Mouse (Mus musculus): ENCODE measurements around the gene Nfs1. TPM values are rescaled to one million over a fixed set of nuclear protein-coding genes. Genes with fewer than 3 reads are reported as not detected.
A peak's percentile ranks its signal among the peaks of the same experiment; 100 is the strongest.

The Nfs1 gene
- total and polyA plus RNA-seq, 3 experiments = 51.3 to 72.1 (median 58.6) TPM

- H3K4me3 ChIP-seq (replicated peaks in 1 of 3; ENCODE audit: low read depth in 2 of 3, low read length in 2 of 3, poor library complexity in 1 of 3) = peak within 1 kb of the TSS; percentile 76 to 94 (median 91)
- in situ Hi-C loops (cut with MboI; ENCODE audit: low pct_ligation_motif_present, low pct_unique_long_range_greater_than_20kb, low sequenced_read_pairs) = no loop called here
Measured at GRCm38 (mm10) chr2:156180094-156180821, 36.3 kb upstream of the Nfs1 start, which contains the start of gene Rbm39. TSS of gene Rbm39 (minus strand) at chr2:156180238.

GRCm38 (mm10) chr2:156179796-156180093 is 35.8 kb upstream of the Nfs1 start:
- dilution Hi-C loops (cut with MboI; ENCODE audit: extremely low pct_ligation_motif_present, extremely low pct_unique_long_range_greater_than_20kb, low sequenced_read_pairs) = no loop called here
- peak overlapping the region; percentile 98 for H3K9ac ChIP-seq (ENCODE audit: insufficient read depth, low read depth)
- peak overlapping the region; percentile 88 for H3K27ac ChIP-seq (ENCODE audit: insufficient read depth, low read depth)
- H3K79me2 ChIP-seq (replicated peaks; ENCODE audit: control insufficient read depth, extremely low read depth, insufficient read depth, poor library complexity, severe bottlenecking) = peaks cover 35% of the 10 kb centered on the region
- no peak overlapping the region for H3K4me2 ChIP-seq (ENCODE audit: insufficient read depth, low read depth, poor library complexity, severe bottlenecking)
- TF ChIP-seq ZMIZ1 (IDR thresholded peaks at IDR 0.05; ENCODE audit: low read depth, low read length) = no peak
- no peak for TF ChIP-seq RAD21 (IDR thresholded peaks at IDR 0.05; ENCODE audit: low read depth, low read length)
- no peak for TF ChIP-seq GABPA (IDR thresholded peaks at IDR 0.05; ENCODE audit: insufficient replicate concordance, low read depth, low read length)
- no peak for TF ChIP-seq MEF2A (IDR thresholded peaks at IDR 0.05; ENCODE audit: borderline replicate concordance, low read depth, low read length)
- no peak for TF ChIP-seq TBP (conservative IDR thresholded peaks at IDR 0.05; ENCODE audit: low read depth, low read length)
- TF ChIP-seq ELF1 (IDR thresholded peaks at IDR 0.05; ENCODE audit: low read depth, low read length) = no peak
- TF ChIP-seq E2F4 (IDR thresholded peaks at IDR 0.05; ENCODE audit: insufficient replicate concordance, low read depth, low read length) = no peak
- no peak for TF ChIP-seq MXI1 (IDR thresholded peaks at IDR 0.05; ENCODE audit: low read depth, low read length)
- no peak for TF ChIP-seq ZC3H11A (IDR thresholded peaks at IDR 0.05; ENCODE audit: low read depth, low read length)
- TF ChIP-seq SIN3A (IDR thresholded peaks at IDR 0.05; ENCODE audit: low read length) = no peak
- no peak for TF ChIP-seq USF2 (conservative IDR thresholded peaks at IDR 0.05; ENCODE audit: low read depth, low read length)
- no peak for TF ChIP-seq JUND (conservative IDR thresholded peaks at IDR 0.05; ENCODE audit: low read depth, low read length)
- no peak for TF ChIP-seq IRF4 (IDR thresholded peaks at IDR 0.05; ENCODE audit: low read depth, low read length)
- TF ChIP-seq CHD1 (IDR thresholded peaks at IDR 0.05; ENCODE audit: low read depth, low read length) = no peak
- no peak for TF ChIP-seq JUN (IDR thresholded peaks at IDR 0.05; ENCODE audit: insufficient read depth, low read depth, low read length)
- peaks cover 0 to 35% of the 10 kb centered on the region in 2 experiments; a peak in 2 of 4 replicates for H3K4me1 ChIP-seq (ENCODE audit: control insufficient read depth in 1 of 2, insufficient read depth in 2 of 2)
- in situ Hi-C loops (cut with MboI; ENCODE audit: low pct_ligation_motif_present, low pct_unique_long_range_greater_than_20kb, low sequenced_read_pairs) = no loop called here
- H3K4me3 ChIP-seq (replicated peaks in 1 of 3; ENCODE audit: low read depth in 2 of 3, low read length in 2 of 3, poor library complexity in 1 of 3) = peak overlapping the region; percentile 61 to 94 (median 91)
- H3K36me3 ChIP-seq (replicated peaks in 1 of 2; ENCODE audit: control insufficient read depth in 1 of 2, insufficient read depth in 1 of 2, low read length in 1 of 2) = peaks cover 15 to 38% of the 10 kb centered on the region in 2 experiments
- H3K9me3 ChIP-seq (replicated peaks; ENCODE audit: low read length) = no peaks in the 10 kb centered on the region
- no peaks in the 10 kb centered on the region for H3K27me3 ChIP-seq (replicated peaks)
- no peak for DNase-seq (ENCODE audit: extremely low read depth)

More at GRCm38 (mm10) chr2:156180094-156180821, 36.3 kb upstream of the Nfs1 start, which contains the start of gene Rbm39:
- no peaks in the 10 kb centered on the region for H3K27me3 ChIP-seq (replicated peaks)
- H3K36me3 ChIP-seq (replicated peaks in 1 of 2; ENCODE audit: control insufficient read depth in 1 of 2, insufficient read depth in 1 of 2, low read length in 1 of 2) = peaks cover 15 to 33% of the 10 kb centered on the region in 2 experiments
- peak within 1 kb of the TSS; percentile 98 for H3K9ac ChIP-seq (ENCODE audit: insufficient read depth, low read depth)
- peaks cover 35% of the 10 kb centered on the region for H3K79me2 ChIP-seq (replicated peaks; ENCODE audit: control insufficient read depth, extremely low read depth, insufficient read depth, poor library complexity, severe bottlenecking)
- H3K27ac ChIP-seq (ENCODE audit: insufficient read depth, low read depth) = peak within 1 kb of the TSS; percentile 92
- dilution Hi-C loops (cut with MboI; ENCODE audit: extremely low pct_ligation_motif_present, extremely low pct_unique_long_range_greater_than_20kb, low sequenced_read_pairs) = no loop called here
- H3K4me1 ChIP-seq (ENCODE audit: control insufficient read depth in 1 of 2, insufficient read depth in 2 of 2) = peaks cover 0 to 30% of the 10 kb centered on the region in 2 experiments; a peak in 2 of 4 replicates
- no peaks in the 10 kb centered on the region for H3K9me3 ChIP-seq (replicated peaks; ENCODE audit: low read length)
- peak; percentile 84 for TF ChIP-seq TBP (conservative IDR thresholded peaks at IDR 0.05; ENCODE audit: low read depth, low read length)
- TF ChIP-seq ETS1 (conservative IDR thresholded peaks at IDR 0.05; ENCODE audit: low read depth, low read length) = no peak
- TF ChIP-seq HCFC1 (IDR thresholded peaks at IDR 0.05; ENCODE audit: low read depth, low read length) = no peak
- no peak for TF ChIP-seq MAZ (IDR thresholded peaks at IDR 0.05; ENCODE audit: low read depth, low read length)
- no peak for TF ChIP-seq NELFE (IDR thresholded peaks at IDR 0.05; ENCODE audit: low read depth, low read length)
- peak; percentile 87 for TF ChIP-seq POLR2A (IDR thresholded peaks at IDR 0.05; ENCODE audit: low read depth, low read length)
- TF ChIP-seq PAX5 (IDR thresholded peaks at IDR 0.05; ENCODE audit: low read length) = no peak
- TF ChIP-seq TCF12 (IDR thresholded peaks at IDR 0.05; ENCODE audit: low read depth, low read length) = no peak
- TF ChIP-seq UBTF (IDR thresholded peaks at IDR 0.05; ENCODE audit: low read depth, low read length) = no peak
- TF ChIP-seq EP300 (IDR thresholded peaks at IDR 0.05; ENCODE audit: low read length) = no peak
- no peak for TF ChIP-seq CHD2 (IDR thresholded peaks at IDR 0.05; ENCODE audit: low read length)
- no peak for TF ChIP-seq NRF1 (IDR thresholded peaks at IDR 0.05; ENCODE audit: low read depth, low read length)
- no peak for TF ChIP-seq E2F4 (IDR thresholded peaks at IDR 0.05; ENCODE audit: insufficient replicate concordance, low read depth, low read length)
- TF ChIP-seq ZMIZ1 (IDR thresholded peaks at IDR 0.05; ENCODE audit: low read depth, low read length) = no peak
- TF ChIP-seq RAD21 (IDR thresholded peaks at IDR 0.05; ENCODE audit: low read depth, low read length) = no peak
- no peak for TF ChIP-seq MEF2A (IDR thresholded peaks at IDR 0.05; ENCODE audit: borderline replicate concordance, low read depth, low read length)
- no peak for TF ChIP-seq BHLHE40 (IDR thresholded peaks at IDR 0.05; ENCODE audit: low read depth, low read length)
- TF ChIP-seq ELF1 (IDR thresholded peaks at IDR 0.05; ENCODE audit: low read depth, low read length) = no peak
- H3K4me2 ChIP-seq (ENCODE audit: insufficient read depth, low read depth, poor library complexity, severe bottlenecking) = peak within 1 kb of the TSS; percentile 98
- DNase-seq (ENCODE audit: extremely low read depth) = peak; percentile 100

All from CH12.LX (cell line).